Mouse (Mus musculus) megakaryocyte, embryonic 14.5 days (primary cell): ENCODE data around the gene Slc35e3.

ENCODE experiments used
- FLI1 ChIP-seq: IDR thresholded peaks from 2 replicates; pipeline ENCODE4 v1.6.1; 2012; ENCODE audit warnings: low read length, inconsistent platforms, mixed read lengths
- GATA1 ChIP-seq: IDR thresholded peaks from 3 replicates; pipeline ENCODE4 v1.6.1; 2012; ENCODE audit warnings: mixed read lengths, low read length, inconsistent platforms, borderline replicate concordance

GRCm38 (mm10) chr10:117795206-117795605 lies 49.0 kb upstream of the Slc35e3 start:
- TF ChIP-seq GATA1 = no peak
- no peak for TF ChIP-seq FLI1
